Mouse (Mus musculus): ENCODE results near the gene Hist1h2be.
"Not testable (repeated sequence)": the region's sequence is repeated elsewhere in the genome, so short reads cannot be mapped to it uniquely, and the experiment has no call there.

Gene Hist1h2be

DNA sequence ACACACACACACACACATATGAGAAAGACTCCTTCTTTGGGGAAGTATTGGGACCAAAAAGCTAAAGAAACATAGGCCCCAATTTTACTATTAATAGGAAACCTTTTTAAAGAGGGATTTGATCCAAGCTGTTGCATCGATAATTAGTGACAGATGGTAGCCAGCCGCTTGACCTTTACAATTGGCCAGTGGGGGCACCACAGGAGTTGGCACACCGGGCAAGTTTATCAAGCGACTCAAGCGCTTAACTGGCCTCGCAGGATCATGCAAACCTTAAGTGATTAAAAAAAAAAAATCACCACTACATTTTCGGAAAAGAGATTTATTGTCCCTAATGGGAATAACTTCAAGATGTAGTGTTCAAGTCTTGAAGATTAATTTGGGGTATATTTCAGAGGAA lies 28.3 kb downstream of the Hist1h2be start:
- DNase-seq (ENCODE audit: low spot score in 2 of 2): no peak

GRCm38 (mm10) chr13:23591886-23592285 lies 29.0 kb downstream of the Hist1h2be start:
- not testable (repeated sequence) for DNase-seq (ENCODE audit: low spot score in 2 of 2)

DNA sequence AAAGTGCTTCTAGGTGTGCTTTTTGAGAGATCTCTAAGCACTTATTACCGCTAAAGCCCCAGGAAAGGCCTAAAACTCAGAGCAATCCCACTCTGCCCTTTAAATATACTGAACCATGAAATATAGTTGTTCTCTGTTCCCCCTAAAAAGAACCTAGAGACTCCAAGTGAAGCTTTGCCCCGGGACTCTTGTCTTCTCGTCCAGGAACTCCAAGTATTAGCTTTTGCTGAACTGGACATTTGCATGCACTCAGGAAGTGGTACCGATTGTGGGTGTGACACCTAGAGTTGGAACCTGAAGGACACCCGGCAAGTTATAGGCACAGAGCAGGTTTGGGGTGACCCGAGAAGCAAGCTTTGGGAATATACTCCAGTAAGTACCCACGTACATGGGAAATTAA lies 29.7 kb downstream of the Hist1h2be start:
- no peak for DNase-seq (ENCODE audit: low spot score in 2 of 2)

DNA sequence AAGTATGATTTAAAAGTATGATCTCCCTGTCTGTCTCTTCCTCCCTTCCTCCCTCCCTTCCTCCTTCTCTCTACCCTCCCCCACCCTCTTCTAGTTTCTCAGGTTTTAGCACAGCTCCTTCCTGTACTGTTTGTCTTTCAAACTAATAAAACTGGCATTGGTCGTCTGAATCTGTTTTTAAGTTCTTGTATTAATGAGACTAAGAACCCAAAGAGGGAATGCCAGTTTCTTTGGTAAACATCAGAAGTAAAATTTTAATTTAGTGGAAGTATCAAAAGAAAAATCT lies 34.0 kb downstream of the Hist1h2be start:
- no peak for DNase-seq (ENCODE audit: low spot score in 2 of 2)

DNA sequence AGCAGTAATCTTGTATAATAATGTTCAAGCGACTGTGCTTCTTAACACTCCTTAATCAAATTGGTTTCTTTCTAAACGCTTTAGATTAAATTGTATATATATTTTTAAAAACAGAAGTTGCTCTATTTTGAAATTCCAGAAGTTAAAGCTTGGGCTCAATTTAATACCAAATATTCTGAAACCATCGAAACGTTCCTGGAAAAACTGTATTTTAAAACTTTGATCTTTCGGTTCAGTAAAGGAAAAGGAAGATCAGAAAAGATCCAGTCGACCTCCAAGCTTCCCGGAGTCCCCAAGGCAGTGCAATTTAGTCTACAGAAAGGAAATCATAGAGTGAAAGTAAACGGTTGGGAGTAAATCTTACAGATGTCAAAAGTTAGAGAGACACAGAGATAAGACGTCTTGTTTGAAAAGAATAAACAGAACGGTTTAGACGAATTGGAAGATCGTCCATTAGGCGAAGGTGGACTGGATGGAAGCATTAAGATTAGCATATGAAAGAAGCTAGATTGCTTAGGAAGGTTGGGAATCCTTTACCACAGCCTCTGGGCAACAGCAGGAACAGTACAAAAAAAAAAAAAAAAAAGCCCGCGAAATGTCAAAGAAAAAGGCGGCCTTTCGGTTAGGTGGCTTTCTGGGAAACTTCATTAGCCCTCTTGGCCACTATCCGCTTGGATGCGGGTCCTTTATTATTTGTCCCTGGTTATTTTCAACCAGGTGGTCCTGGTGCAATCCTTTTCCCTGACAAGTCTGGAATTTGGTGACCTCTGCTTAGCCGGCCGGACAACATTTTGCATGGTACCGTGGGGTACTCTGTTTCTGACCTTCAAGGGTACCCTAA lies 34.6 kb downstream of the Hist1h2be start:
- DNase-seq (ENCODE audit: low spot score in 2 of 2): no peak

DNA sequence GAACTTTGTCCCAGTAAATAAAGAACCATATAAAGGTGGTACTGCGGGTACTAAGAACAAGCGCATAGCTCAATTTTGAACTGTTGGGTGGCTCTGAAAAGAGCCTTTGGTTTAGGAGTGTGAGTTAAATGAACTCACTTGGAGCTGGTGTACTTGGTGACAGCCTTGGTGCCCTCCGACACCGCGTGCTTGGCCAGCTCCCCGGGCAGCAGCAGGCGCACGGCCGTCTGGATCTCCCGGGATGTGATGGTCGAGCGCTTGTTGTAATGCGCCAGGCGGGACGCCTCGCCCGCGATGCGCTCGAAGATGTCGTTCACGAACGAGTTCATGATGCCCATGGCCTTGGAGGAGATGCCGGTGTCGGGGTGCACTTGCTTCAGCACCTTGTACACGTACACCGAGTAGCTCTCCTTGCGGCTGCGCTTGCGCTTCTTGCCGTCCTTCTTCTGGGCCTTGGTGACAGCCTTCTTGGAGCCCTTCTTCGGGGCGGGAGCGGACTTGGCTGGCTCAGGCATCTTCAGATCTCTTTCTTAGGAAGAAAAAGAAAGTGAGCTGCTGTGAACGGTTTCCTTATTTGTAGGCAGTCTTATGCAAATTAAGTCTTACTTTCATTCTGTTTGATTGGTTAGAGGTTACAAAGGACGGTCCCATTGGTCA lies 35.4 kb downstream of the Hist1h2be start:
- peak in 1 of 2 experiments; percentile 66 for DNase-seq (ENCODE audit: low spot score in 2 of 2)

DNA sequence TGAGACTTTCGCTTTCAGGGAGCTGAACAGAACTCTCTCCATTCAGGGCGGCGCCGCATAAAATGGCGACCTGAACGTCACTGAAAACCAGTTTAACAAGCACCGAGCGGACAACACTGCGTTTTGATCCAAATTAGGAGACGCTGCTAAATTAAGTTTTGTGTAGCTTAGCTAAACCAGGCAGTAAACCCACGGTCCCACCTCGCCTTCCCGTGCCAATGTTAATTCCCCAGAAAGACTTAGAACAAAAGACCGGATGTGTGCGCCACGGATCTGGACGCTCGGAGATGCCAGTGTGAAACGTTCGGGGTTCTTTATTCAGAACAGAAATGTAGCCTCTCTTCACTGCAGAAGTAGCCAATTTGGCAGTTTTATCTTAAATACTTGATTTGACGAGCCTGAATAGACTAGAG lies 35.9 kb downstream of the Hist1h2be start:
- peak; percentile 60 to 71 for DNase-seq (ENCODE audit: low spot score in 2 of 2)

- DNase-seq (ENCODE audit: low spot score in 2 of 2): no peak
Measured at GRCm38 (mm10) chr13:23584331-23584730, 36.6 kb downstream of the Hist1h2be start.

GRCm38 (mm10) chr13:23583387-23584068 lies 37.4 kb downstream of the Hist1h2be start:
- DNase-seq (ENCODE audit: low spot score in 2 of 2): no peak

- no peak for DNase-seq (ENCODE audit: low spot score in 2 of 2)
Measured at GRCm38 (mm10) chr13:23582219-23583056, 38.5 kb downstream of the Hist1h2be start.

- peak; percentile 94 to 95 for DNase-seq (ENCODE audit: low spot score in 2 of 2)
Measured at GRCm38 (mm10) chr13:23581408-23582218, 39.3 kb downstream of the Hist1h2be start, which contains the start of gene Hist1h4d. Gene Hist1h4d (plus strand): TSS chr13:23581598.

DNA sequence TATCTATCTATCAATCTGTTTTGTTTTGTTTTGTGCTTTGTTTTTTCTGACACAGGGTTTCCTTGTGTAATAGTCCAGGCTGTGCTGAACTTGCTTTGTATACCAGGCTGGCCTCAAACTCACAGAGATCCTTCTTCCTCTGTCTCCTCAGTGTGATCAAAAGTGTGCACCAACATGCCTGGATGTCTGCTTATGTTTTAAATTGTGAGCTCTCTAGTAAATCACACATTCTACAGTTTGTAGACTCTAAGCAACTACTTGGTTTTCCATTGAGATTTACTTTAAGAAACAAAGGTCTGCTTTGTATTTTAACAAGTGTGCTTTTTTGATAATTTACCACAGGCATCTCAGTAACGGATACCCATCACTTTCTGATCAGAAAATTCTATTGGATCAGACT lies 43.1 kb downstream of the Hist1h2be start:
- DNase-seq (ENCODE audit: low spot score in 2 of 2): no peak

GRCm38 (mm10) chr13:23576906-23577639 lies 43.9 kb downstream of the Hist1h2be start:
- no peak for DNase-seq (ENCODE audit: low spot score in 2 of 2)

DNA sequence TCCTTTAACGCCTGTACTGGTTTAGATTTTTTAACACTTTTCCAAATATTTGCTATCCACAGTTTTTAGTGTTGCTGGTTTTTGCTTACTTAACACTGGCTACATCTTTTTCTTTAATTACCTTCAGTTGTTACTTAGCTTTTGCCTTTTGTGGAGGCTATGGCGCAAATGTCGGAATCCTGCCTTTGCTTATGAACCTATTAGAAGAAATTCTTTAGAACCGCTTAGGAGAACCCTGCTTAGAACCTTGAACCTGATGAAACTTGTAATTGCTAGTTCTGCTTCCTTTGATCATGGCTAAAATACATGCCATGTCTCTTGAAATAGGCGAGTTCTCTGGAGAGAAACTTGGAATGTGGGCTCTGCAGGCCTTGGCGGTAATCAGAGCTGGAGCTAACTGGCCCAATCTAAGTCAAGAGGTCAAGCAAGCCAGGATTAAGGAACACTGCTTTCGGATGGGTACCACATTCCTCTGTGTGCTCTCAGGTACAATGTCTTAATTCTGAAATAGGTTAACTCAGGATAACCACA lies 44.5 kb downstream of the Hist1h2be start:
- no peak for DNase-seq (ENCODE audit: low spot score in 2 of 2)

DNA sequence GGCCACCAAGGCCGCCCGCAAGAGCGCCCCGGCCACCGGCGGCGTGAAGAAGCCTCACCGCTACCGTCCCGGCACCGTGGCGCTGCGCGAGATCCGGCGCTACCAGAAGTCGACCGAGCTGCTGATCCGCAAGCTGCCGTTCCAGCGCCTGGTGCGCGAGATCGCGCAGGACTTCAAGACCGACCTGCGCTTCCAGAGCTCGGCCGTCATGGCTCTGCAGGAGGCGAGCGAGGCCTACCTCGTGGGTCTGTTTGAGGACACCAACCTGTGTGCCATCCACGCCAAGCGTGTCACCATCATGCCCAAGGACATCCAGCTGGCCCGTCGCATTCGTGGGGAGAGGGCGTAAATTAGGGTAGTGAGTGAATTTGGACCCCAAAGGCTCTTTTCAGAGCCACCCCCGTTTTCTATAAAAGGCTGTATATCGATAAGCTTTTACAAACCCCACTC lies 45.0 kb downstream of the Hist1h2be start:
- not testable (repeated sequence) for DNase-seq (ENCODE audit: low spot score in 2 of 2)

DNA sequence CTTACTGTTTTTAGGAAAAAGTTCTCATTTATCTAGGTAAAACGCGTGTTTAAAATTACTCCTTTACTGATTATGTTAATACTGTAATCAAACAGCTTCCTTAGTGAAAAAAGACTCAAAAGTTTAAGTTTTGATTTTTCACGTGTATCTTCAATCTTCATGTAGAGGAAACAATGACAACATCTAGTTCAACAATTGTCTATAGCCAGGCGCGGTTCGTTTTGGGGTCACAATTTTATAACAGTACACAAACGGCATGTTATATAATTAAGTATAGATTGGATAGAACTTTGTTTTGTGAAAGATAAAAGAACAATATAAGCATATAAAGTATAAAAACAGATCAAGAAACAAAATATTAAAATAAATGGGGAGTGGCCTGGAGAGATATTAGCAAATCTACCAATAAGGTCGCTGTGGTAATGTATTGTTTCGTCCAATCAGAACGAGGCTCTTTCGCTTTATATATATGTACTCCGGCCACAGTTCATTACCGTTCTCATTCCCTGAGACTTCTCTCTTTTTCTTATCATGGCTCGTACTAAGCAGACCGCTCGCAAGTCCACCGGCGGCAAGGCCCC lies 45.6 kb downstream of the Hist1h2be start, which contains the start of gene Hist1h3d:
Gene Hist1h3d, plus strand, starts transcription at position 493 of the 581 bp plus-strand sequence.
- DNase-seq (ENCODE audit: low spot score in 2 of 2): peak in 1 of 2 experiments; percentile 33

- not testable (repeated sequence) for DNase-seq (ENCODE audit: low spot score in 2 of 2)
Measured at GRCm38 (mm10) chr13:23574546-23575170, 46.3 kb downstream of the Hist1h2be start.

GRCm38 (mm10) chr13:23573898-23574524 lies 46.9 kb downstream of the Hist1h2be start, which contains the start of the genes Hist1h2bf and Hist1h2ad:
Gene Hist1h2bf (minus strand): TSS chr13:23574196.
Gene Hist1h2ad (plus strand): TSS chr13:23574381.
- peak; percentile 86 for DNase-seq (ENCODE audit: low spot score in 2 of 2)

All from urinary bladder, postnatal 4 days (tissue).